Mouse (Mus musculus): ENCODE data around the gene Lef1. TPM values are rescaled to one million over a fixed set of nuclear protein-coding genes. Genes with fewer than 3 reads are reported as not detected.

The Lef1 gene
- polyA plus RNA-seq, 1 experiment, result 4.5 TPM

DNA sequence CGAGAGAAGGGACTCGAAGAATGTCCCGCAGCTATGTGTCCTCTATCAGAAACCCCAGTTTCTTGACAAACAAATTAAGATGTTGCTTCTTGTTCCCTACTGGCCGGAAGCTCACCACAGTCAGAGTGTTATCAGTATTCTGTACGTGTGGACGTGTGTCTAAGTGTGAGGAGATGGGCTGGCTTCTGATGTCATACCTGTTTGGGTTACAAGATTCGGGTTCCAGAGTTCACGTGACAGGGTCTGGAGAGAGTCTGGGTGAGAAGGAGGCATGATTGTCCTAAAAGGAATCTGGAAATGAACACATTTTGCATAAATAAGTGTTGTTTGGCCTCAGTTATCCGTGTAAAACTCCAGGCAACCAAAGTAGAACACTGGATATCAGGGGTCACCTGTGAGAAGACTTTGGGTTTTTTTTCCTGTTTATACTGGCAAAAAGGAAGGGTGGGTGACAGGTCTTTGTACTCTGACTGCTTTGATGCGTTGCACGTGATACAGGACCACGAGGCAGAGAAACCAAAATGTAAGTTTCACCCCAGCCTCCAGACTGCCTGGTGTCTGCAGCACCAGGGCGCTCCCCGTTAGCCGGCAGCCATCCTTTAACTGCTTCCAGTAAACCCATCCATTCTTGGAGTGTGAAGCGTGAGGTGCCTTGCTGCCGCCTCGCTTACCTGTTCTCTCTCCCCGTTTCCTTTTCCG lies 89.5 kb downstream of the Lef1 start:
- Histone ChIP-seq H3ac (ENCODE audit: control insufficient read depth, insufficient read length) (no peak overlapping the region), H3K27me3 (ENCODE audit: control insufficient read depth, insufficient read depth, insufficient read length) (no peaks in the 10 kb centered on the region), H3K4me2 (ENCODE audit: low read depth) (no peak overlapping the region), H3K4me3 (no peak overlapping the region), H3K36me3 (ENCODE audit: control insufficient read depth, insufficient read depth) (no peaks in the 10 kb centered on the region), H3K79me2 (ENCODE audit: control insufficient read depth, insufficient read depth) (no peaks in the 10 kb centered on the region)
- TF ChIP-seq USF1 (IDR thresholded peaks at IDR 0.05; ENCODE audit: low read depth) (no peak), TCF3 (IDR thresholded peaks at IDR 0.05; ENCODE audit: insufficient read length, low read depth) (no peak), CEBPB (IDR thresholded peaks at IDR 0.05; ENCODE audit: insufficient read depth, poor library complexity, severe bottlenecking) (no peak), POLR2AphosphoS2 (IDR thresholded peaks at IDR 0.05; ENCODE audit: insufficient read length, low read depth) (no peak)

DNA sequence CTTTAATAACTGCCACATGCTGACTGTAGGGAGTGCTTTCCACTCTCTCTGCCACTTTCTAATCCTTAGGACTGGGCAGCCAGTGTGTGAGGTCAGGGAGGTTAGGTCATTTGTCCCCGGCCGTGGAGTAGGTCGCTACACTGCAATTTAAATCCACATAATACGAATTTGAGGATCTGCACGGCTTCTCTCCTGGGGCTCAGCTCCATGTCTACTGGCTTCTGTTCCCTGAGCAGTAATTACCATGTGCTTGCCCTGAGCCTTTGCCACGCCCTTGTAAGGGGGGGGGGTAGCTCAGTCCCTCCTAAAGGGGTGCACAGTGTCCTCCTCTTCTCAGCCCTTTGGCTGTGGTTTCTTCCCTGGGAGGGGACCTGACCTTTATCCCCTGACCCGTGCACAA lies 92.0 kb downstream of the Lef1 start:
- H3K27me3 ChIP-seq (ENCODE audit: control insufficient read depth, insufficient read depth, insufficient read length), result no peaks in the 10 kb centered on the region
- TF ChIP-seq MAX (IDR thresholded peaks at IDR 0.05; ENCODE audit: low read depth), result no peak
- no peak for TF ChIP-seq MYOG (IDR thresholded peaks at IDR 0.05; ENCODE audit: control insufficient read depth in 1 of 3, insufficient read depth in 1 of 3, insufficient read length in 2 of 3, low read depth in 2 of 3)
- TF ChIP-seq USF1 (IDR thresholded peaks at IDR 0.05; ENCODE audit: low read depth), result no peak
- no peak for TF ChIP-seq E2F4 (IDR thresholded peaks at IDR 0.05; ENCODE audit: insufficient read depth)
- TF ChIP-seq TCF3 (IDR thresholded peaks at IDR 0.05; ENCODE audit: insufficient read length, low read depth), result no peak
- TF ChIP-seq CEBPB (IDR thresholded peaks at IDR 0.05; ENCODE audit: insufficient read depth, poor library complexity, severe bottlenecking), result no peak
- TF ChIP-seq SRF (IDR thresholded peaks at IDR 0.05; ENCODE audit: control insufficient read depth, insufficient read length, low read depth), result no peak
- no peak for TF ChIP-seq POLR2A (IDR thresholded peaks at IDR 0.05; ENCODE audit: insufficient read length, low read depth)
- TF ChIP-seq TCF12 (IDR thresholded peaks at IDR 0.05; ENCODE audit: insufficient read depth, poor library complexity, severe bottlenecking), result no peak
- TF ChIP-seq REST (IDR thresholded peaks at IDR 0.05; ENCODE audit: insufficient read depth, insufficient read length), result no peak
- TF ChIP-seq MYOD1 (IDR thresholded peaks at IDR 0.05; ENCODE audit: control insufficient read depth in 1 of 3, insufficient read length in 2 of 3, low read depth in 2 of 3), result no peak
- no peak for TF ChIP-seq POLR2AphosphoS2 (IDR thresholded peaks at IDR 0.05; ENCODE audit: insufficient read length, low read depth)
- no peaks in the 10 kb centered on the region for H3K36me3 ChIP-seq (ENCODE audit: control insufficient read depth, insufficient read depth)
- H3K4me2 ChIP-seq (ENCODE audit: low read depth), result no peak overlapping the region
- H3ac ChIP-seq (ENCODE audit: control insufficient read depth, insufficient read length), result no peak overlapping the region
- H3K4me3 ChIP-seq, result no peak overlapping the region
- H3K79me2 ChIP-seq (ENCODE audit: control insufficient read depth, insufficient read depth), result no peaks in the 10 kb centered on the region

DNA sequence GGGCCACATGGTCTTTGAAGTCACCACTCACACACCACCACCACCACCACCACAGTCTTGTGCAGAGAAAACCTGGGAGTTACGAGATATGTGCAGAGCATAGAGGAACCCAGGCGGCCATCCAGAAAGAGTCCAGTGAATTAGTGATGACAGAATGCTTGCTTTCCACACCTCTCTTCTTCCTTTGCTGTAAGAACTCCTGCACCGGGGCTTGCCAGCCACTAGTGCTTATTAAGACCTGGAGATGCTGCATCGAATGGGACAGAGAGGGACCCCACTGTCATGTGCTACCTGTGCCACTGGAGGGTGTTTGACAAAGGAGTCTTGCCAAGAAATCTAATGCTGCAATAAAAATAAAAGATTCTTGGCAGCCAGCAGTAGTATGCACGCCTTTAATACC lies 97.6 kb downstream of the Lef1 start:
- Histone ChIP-seq H3K36me3 (ENCODE audit: control insufficient read depth, insufficient read depth) (no peaks in the 10 kb centered on the region), H3K79me2 (ENCODE audit: control insufficient read depth, insufficient read depth) (no peaks in the 10 kb centered on the region), H3K4me2 (ENCODE audit: low read depth) (no peak overlapping the region), H3K27me3 (ENCODE audit: control insufficient read depth, insufficient read depth, insufficient read length) (no peaks in the 10 kb centered on the region), H3K4me3 (no peak overlapping the region), H3ac (ENCODE audit: control insufficient read depth, insufficient read length) (no peak overlapping the region)
- TF ChIP-seq MYOD1 (IDR thresholded peaks at IDR 0.05; ENCODE audit: control insufficient read depth in 1 of 3, insufficient read length in 2 of 3, low read depth in 2 of 3) (no peak), SRF (IDR thresholded peaks at IDR 0.05; ENCODE audit: control insufficient read depth, insufficient read length, low read depth) (no peak), POLR2A (IDR thresholded peaks at IDR 0.05; ENCODE audit: insufficient read length, low read depth) (no peak), USF1 (IDR thresholded peaks at IDR 0.05; ENCODE audit: low read depth) (no peak), TCF3 (IDR thresholded peaks at IDR 0.05; ENCODE audit: insufficient read length, low read depth) (no peak), MYOG (IDR thresholded peaks at IDR 0.05; ENCODE audit: control insufficient read depth in 1 of 3, insufficient read depth in 1 of 3, insufficient read length in 2 of 3, low read depth in 2 of 3) (no peak), CEBPB (IDR thresholded peaks at IDR 0.05; ENCODE audit: insufficient read depth, poor library complexity, severe bottlenecking) (no peak)

DNA sequence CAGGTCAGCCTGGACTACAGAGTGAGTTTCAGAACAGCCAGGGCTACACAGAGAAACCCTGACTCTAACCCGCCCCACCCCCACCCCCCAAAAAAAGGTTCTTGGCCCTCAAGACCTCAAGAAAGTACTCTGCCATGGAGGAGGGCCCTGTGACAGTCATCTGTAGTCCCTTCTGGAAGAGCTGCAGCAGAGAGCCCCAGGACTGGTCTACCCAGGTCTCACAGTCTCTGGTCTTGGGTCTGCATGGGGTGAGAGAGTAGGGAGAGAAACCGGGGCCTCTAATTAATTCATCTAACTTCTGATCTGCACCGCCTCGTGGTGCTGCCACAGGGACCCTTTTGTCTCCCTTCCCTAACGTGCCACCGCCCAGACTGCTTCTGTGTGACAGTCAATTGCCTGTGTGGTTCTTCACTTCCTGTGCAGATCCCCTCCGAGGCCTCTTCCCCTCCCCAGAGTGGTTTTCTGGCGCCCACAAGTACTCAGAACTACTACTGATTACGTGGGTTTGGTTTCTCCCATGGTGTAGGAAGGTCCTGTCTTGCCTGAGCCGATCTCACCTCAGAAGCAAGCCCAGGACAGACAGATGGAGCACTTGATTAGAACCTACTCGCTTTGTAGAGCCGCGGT lies 98.1 kb downstream of the Lef1 start:
- TF ChIP-seq REST (IDR thresholded peaks at IDR 0.05; ENCODE audit: insufficient read depth, insufficient read length) (no peak), MYOG (IDR thresholded peaks at IDR 0.05; ENCODE audit: control insufficient read depth in 1 of 3, insufficient read depth in 1 of 3, insufficient read length in 2 of 3, low read depth in 2 of 3) (no peak), CEBPB (IDR thresholded peaks at IDR 0.05; ENCODE audit: insufficient read depth, poor library complexity, severe bottlenecking) (no peak), SRF (IDR thresholded peaks at IDR 0.05; ENCODE audit: control insufficient read depth, insufficient read length, low read depth) (no peak), POLR2AphosphoS2 (IDR thresholded peaks at IDR 0.05; ENCODE audit: insufficient read length, low read depth) (no peak), POLR2A (IDR thresholded peaks at IDR 0.05; ENCODE audit: insufficient read length, low read depth) (no peak), E2F4 (IDR thresholded peaks at IDR 0.05; ENCODE audit: insufficient read depth) (no peak), MAX (IDR thresholded peaks at IDR 0.05; ENCODE audit: low read depth) (no peak), TCF3 (IDR thresholded peaks at IDR 0.05; ENCODE audit: insufficient read length, low read depth) (no peak), TCF12 (IDR thresholded peaks at IDR 0.05; ENCODE audit: insufficient read depth, poor library complexity, severe bottlenecking) (no peak), MYOD1 (IDR thresholded peaks at IDR 0.05; ENCODE audit: control insufficient read depth in 1 of 3, insufficient read length in 2 of 3, low read depth in 2 of 3) (no peak), USF1 (IDR thresholded peaks at IDR 0.05; ENCODE audit: low read depth) (no peak)

More for the DNA sequence above, 98.1 kb downstream of the Lef1 start:
- Histone ChIP-seq H3K4me2 (ENCODE audit: low read depth) (no peak overlapping the region), H3K27me3 (ENCODE audit: control insufficient read depth, insufficient read depth, insufficient read length) (no peaks in the 10 kb centered on the region), H3K36me3 (ENCODE audit: control insufficient read depth, insufficient read depth) (no peaks in the 10 kb centered on the region), H3K4me3 (no peak overlapping the region), H3ac (ENCODE audit: control insufficient read depth, insufficient read length) (no peak overlapping the region), H3K79me2 (ENCODE audit: control insufficient read depth, insufficient read depth) (no peaks in the 10 kb centered on the region)
